Mouse (Mus musculus) liver, adult 2 months (tissue): ENCODE measurements around the gene Map2k5. TPM values are rescaled to one million over a fixed set of nuclear protein-coding genes. Genes with fewer than 3 reads are reported as not detected.

Experiments
- DNase-seq: peaks from one replicate; pipeline ENCODE4 v3.0.0-alpha.2; 2011; ENCODE audit warnings: low read depth, low spot score; ENCODE audit errors: extremely low read depth
- H3K27ac ChIP-seq: fragments of 200-500 bp; replicated peaks from 2 replicates; pipeline ENCODE4 v1.5.1; 2012; ENCODE audit warnings: low read depth, mild to moderate bottlenecking, control low read depth, inconsistent platforms, low read length; ENCODE audit not compliant: insufficient read depth
- H3K27me3 ChIP-seq: fragments of 200-500 bp; 2 replicates; pipeline ENCODE4 v1.6.1; 2012; ENCODE audit warnings: mild to moderate bottlenecking, moderate library complexity, low read length, inconsistent platforms; ENCODE audit not compliant: control insufficient read depth, insufficient read depth
- H3K36me3 ChIP-seq: fragments of 200-500 bp; 2 replicates; pipeline ENCODE4 v1.6.1; 2012; ENCODE audit warnings: low read length, inconsistent platforms; ENCODE audit not compliant: control insufficient read depth, insufficient read depth
- H3K4me1 ChIP-seq: fragments of 200-500 bp; 2 replicates; pipeline ENCODE4 v1.6.1; 2011; ENCODE audit warnings: low read length; ENCODE audit not compliant: control insufficient read depth, insufficient read depth
- H3K4me3 ChIP-seq: fragments of 200-500 bp; 2 replicates; pipeline ENCODE4 v1.5.1; 2011; ENCODE audit warnings: low read depth, mild to moderate bottlenecking, control low read depth, low read length, moderate library complexity; ENCODE audit not compliant: insufficient read depth
- H3K79me2 ChIP-seq: fragments of 200-500 bp; 2 replicates; pipeline ENCODE4 v1.6.1; 2012; ENCODE audit warnings: inconsistent platforms, mild to moderate bottlenecking, low read length, moderate library complexity; ENCODE audit not compliant: control insufficient read depth, insufficient read depth
- H3K9ac ChIP-seq: fragments of 200-500 bp; 2 replicates; pipeline ENCODE4 v1.6.1; 2012; ENCODE audit warnings: low read depth, mild to moderate bottlenecking, control low read depth, inconsistent platforms, low read length
- CTCF ChIP-seq: fragments of 200-500 bp; IDR thresholded peaks from 2 replicates; pipeline ENCODE4 v1.5.1; 2011; ENCODE audit warnings: low read depth, low read length, control low read depth
- POLR2A ChIP-seq: fragments of 200-500 bp; IDR thresholded peaks from 2 replicates; pipeline ENCODE4 v1.6.1; 2011; ENCODE audit warnings: low read length, control low read depth; ENCODE audit not compliant: insufficient read depth; ENCODE audit errors: extremely low read depth
- WGBS: fragments of 180-500 bp; shearing (Covaris S2); methylation state at CpG from one replicate; pipeline ENCODE4 v1.1.7; 2018; 5-methylcytosine and 5-hydroxymethylcytosine counted together
- polyA plus RNA-seq: library from polyadenylated mRNA; depleted of rRNA; stranded (reverse); fragments of >200 nt; gene quantifications from 2 replicates; pipeline ENCODE4 v1.2.3, GENCODE M21; 2012; rRNA removed
- total RNA-seq: library from RNA; depleted of rRNA; stranded (reverse); fragments of >200 nt; gene quantifications from 2 replicates; pipeline ENCODE4 v1.2.3, GENCODE M21; 2014; rRNA removed

Gene Map2k5
- total and polyA plus RNA-seq, 2 experiments: 13.3 to 32.2 TPM

- no peak overlapping the region for H3K4me3 ChIP-seq
- H3K27me3 ChIP-seq: no peaks in the 10 kb centered on the region
- H3K27ac ChIP-seq: no peak overlapping the region
- WGBS: 80% methylated on average over 5 of the region's 5 CpGs
- no peaks in the 10 kb centered on the region for H3K36me3 ChIP-seq
- no peak for DNase-seq
- no peak overlapping the region for H3K9ac ChIP-seq
- H3K79me2 ChIP-seq: no peaks in the 10 kb centered on the region
- TF ChIP-seq POLR2A (no peak), CTCF (no peak)
- no peaks in the 10 kb centered on the region for H3K4me1 ChIP-seq
Observed at GRCm38 (mm10) chr9:63118385-63118784, 259.3 kb downstream of the Map2k5 start.

Other genes with a start within 250 kb of the Map2k5 start
- not detected in 2 replicates for gene Skor1, start 228.9 kb downstream of the Map2k5 start, total RNA-seq
- gene Skor1, start 228.9 kb downstream of the Map2k5 start, polyA plus RNA-seq: not detected in 2 replicates
- 24.0 and 35.6 TPM in 2 replicates for gene 2300009A05Rik, start 21.3 kb upstream of the Map2k5 start, total RNA-seq
- gene 2300009A05Rik, start 21.3 kb upstream of the Map2k5 start, polyA plus RNA-seq: 70.9 and 86.4 TPM in 2 replicates
- 0.13 and 0.28 TPM in 2 replicates for gene Iqch, start 224.6 kb upstream of the Map2k5 start, total RNA-seq
- gene Iqch, start 224.6 kb upstream of the Map2k5 start, polyA plus RNA-seq: 0.02 and 0.06 TPM in 2 replicates
- 14.4 and 14.9 TPM in 2 replicates for gene Aagab, start 224.8 kb upstream of the Map2k5 start, total RNA-seq
- gene Aagab, start 224.8 kb upstream of the Map2k5 start, polyA plus RNA-seq: 10.6 and 11.9 TPM in 2 replicates